Mouse (Mus musculus): ENCODE data around the gene Unc79.

GRCm38 (mm10) chr12:103143798-103144565 lies 195.3 kb downstream of the Unc79 start:
- TF ChIP-seq CTCF (IDR thresholded peaks at IDR 0.05; ENCODE audit: low read depth) (peak; percentile 86), EP300 (IDR thresholded peaks at IDR 0.05; ENCODE audit: low read depth) (no peak)
